Mouse (Mus musculus) lung, postnatal 36 days (tissue): ENCODE measurements around the gene Gm498.

ENCODE experiments used
- DNase-seq: peaks from one replicate; pipeline ENCODE4 v3.0.0; 2022; ENCODE audit warnings: mixed read lengths

Gm498 gene

GRCm38 (mm10) chr7:143900667-143901066 is 34.0 kb downstream of the Gm498 start:
- DNase-seq: peak; percentile 3

GRCm38 (mm10) chr7:143905176-143905575 is 38.5 kb downstream of the Gm498 start:
- DNase-seq: no peak

- DNase-seq: no peak
Measured at GRCm38 (mm10) chr7:143905606-143906005, 39.0 kb downstream of the Gm498 start.

- no peak for DNase-seq
Measured at GRCm38 (mm10) chr7:143913611-143914010, 47.0 kb downstream of the Gm498 start.

GRCm38 (mm10) chr7:143919031-143919679 is 52.5 kb downstream of the Gm498 start:
- DNase-seq: peak; percentile 73

GRCm38 (mm10) chr7:143929899-143930298 is 63.3 kb downstream of the Gm498 start:
- peak; percentile 32 for DNase-seq

GRCm38 (mm10) chr7:143938647-143939046 is 72.0 kb downstream of the Gm498 start:
- no peak for DNase-seq

- DNase-seq: no peak
Measured at GRCm38 (mm10) chr7:143939476-143939875, 72.8 kb downstream of the Gm498 start.

- DNase-seq: no peak
Measured at GRCm38 (mm10) chr7:143942941-143943691, 76.5 kb downstream of the Gm498 start.

- DNase-seq: no peak
Measured at GRCm38 (mm10) chr7:143944421-143944980, 77.9 kb downstream of the Gm498 start.
